Mouse (Mus musculus): ENCODE results near the gene Ncapd2. TPM values are rescaled to one million over a fixed set of nuclear protein-coding genes. Genes with fewer than 3 reads are reported as not detected.

Ncapd2 gene
- polyA plus RNA-seq, 1 experiment from 2014 or later, result 90.3 TPM

DNA sequence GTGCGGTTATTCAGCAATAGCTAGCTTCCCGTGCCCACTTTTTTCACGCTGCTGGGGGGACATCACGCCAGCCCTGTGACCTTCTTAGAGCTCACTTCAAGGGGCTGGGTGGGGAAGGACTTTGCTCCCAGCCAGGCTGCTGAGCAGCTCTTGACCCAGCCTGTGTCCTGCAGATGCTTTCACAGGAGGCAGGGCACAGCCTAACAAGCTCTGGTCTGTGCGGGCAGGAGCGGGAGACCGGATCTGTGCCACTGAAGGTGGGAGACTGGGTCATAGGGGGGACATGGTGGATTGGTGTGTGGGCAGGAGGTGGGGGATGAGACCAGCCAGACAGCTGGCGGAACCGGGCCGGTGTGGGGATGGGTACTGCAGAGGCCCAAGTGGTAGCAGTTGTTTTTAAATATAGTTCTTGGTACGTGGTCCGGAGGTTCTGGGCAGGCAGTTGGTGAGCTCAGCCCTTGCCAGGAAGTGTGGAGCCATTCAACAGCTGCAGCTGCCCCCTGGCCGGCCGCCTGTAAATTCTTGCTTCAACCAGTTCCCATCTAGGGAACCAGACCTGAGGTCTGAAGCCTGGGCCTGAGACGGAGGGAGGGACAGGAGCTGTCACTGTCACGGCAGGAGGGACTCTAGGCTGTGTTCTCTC lies 42.5 kb downstream of the Ncapd2 start:
- H3K4me3 ChIP-seq (replicated peaks; ENCODE audit: low read length), result no peak overlapping the region
- no peak overlapping the region; the same call in 1 of the 2 replicates for H3K27ac ChIP-seq (ENCODE audit: low read length)
- H3K4me1 ChIP-seq (ENCODE audit: control insufficient read depth, insufficient read depth, low read length), result peaks cover 18% of the 10 kb centered on the region
- H3K9ac ChIP-seq (ENCODE audit: low read length), result peak overlapping the region; percentile 43
- 73% methylated on average over 16 of the region's 16 CpGs for WGBS
- 0 out of 2 replicates have a peak, but pooled peaks cover 3% of the 10 kb centered on the region for H3K36me3 ChIP-seq (ENCODE audit: control insufficient read depth, insufficient read depth, low read length)
- no peak overlapping the region for H3K4me2 ChIP-seq (ENCODE audit: low read depth, low read length)
- ATAC-seq (ENCODE audit: insufficient read depth, low FRiP score), result no peak
- no peaks in the 10 kb centered on the region for H3K9me3 ChIP-seq (replicated peaks; ENCODE audit: control insufficient read depth, low read length)
- no peaks in the 10 kb centered on the region for H3K27me3 ChIP-seq (ENCODE audit: control insufficient read depth, insufficient read depth, low read length)

DNA sequence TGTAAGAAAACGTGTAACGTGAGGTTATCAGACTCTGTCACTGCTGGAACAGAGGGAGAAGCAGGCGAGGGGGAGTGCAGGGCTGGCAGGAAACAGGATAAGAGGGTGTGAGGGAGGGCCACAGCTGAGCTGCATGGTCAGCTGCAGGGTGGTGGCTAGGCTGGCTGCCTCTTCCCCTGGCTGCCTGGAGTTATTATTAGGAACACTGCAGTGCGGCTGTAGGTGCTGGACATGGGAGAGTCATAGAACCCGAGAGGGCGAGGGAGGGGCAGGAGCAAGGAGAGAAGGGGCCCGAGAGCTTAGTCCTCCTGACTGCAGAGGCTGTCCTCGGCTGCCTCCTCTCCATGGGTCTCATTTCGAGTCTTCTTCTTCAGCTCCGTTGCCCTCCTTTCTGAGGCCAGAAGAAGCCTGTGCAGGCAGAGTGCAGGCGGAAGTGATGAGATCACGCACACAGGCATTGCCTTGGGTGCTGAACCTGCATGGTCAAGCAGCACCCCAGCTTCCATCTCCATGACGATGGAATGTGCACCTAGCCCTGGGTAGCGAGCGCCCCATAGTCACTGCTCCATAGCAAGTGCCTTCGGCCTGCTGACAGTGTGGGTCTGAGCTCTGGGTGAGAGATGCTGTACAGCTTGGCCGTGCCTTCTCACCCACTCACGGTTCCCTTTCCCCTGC lies 43.1 kb downstream of the Ncapd2 start:
- WGBS, result 55% methylated on average over 18 of the region's 18 CpGs
- peaks cover 18% of the 10 kb centered on the region for H3K4me1 ChIP-seq (ENCODE audit: control insufficient read depth, insufficient read depth, low read length)
- peak overlapping the region; percentile 43; the same call in 1 of the 2 replicates for H3K9ac ChIP-seq (ENCODE audit: low read length)
- no peak for ATAC-seq (ENCODE audit: insufficient read depth, low FRiP score)
- H3K27ac ChIP-seq (ENCODE audit: low read length), result peak overlapping the region; percentile 28; the same call in 1 of the 2 replicates
- H3K4me3 ChIP-seq (replicated peaks; ENCODE audit: low read length), result no peak overlapping the region
- no peak overlapping the region for H3K4me2 ChIP-seq (ENCODE audit: low read depth, low read length)
- H3K27me3 ChIP-seq (ENCODE audit: control insufficient read depth, insufficient read depth, low read length), result no peaks in the 10 kb centered on the region
- H3K36me3 ChIP-seq (ENCODE audit: control insufficient read depth, insufficient read depth, low read length), result 0 out of 2 replicates have a peak, but pooled peaks cover 3% of the 10 kb centered on the region
- no peaks in the 10 kb centered on the region for H3K9me3 ChIP-seq (replicated peaks; ENCODE audit: control insufficient read depth, low read length)

DNA sequence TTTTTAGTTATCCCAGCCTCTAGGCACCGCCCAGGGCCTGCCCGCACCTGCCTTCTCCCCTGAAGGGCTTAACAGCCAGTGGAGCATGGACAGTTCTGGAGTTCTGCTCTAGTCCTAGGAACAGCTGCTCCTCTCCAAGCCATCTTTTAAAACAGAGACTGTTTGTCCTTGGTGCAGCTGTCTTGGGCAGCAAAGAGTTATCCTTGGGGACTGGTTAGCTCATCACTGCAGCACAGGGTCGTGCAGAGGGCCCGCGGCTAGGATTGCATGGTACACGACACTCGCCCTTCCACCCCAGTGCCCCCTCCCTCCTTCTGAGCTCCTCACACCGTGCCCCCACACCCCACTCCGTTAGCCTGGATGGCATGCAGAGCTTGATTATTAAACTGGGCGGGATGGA lies 44.2 kb downstream of the Ncapd2 start:
- 57% methylated on average over 10 of the region's 10 CpGs for WGBS
- H3K9ac ChIP-seq (ENCODE audit: low read length), result peak overlapping the region; percentile 32; the same call in 1 of the 2 replicates
- no peak for ATAC-seq (ENCODE audit: insufficient read depth, low FRiP score)
- peaks cover 18% of the 10 kb centered on the region for H3K4me1 ChIP-seq (ENCODE audit: control insufficient read depth, insufficient read depth, low read length)
- H3K27ac ChIP-seq (ENCODE audit: low read length), result no peak overlapping the region
- H3K4me3 ChIP-seq (replicated peaks; ENCODE audit: low read length), result no peak overlapping the region
- H3K27me3 ChIP-seq (ENCODE audit: control insufficient read depth, insufficient read depth, low read length), result no peaks in the 10 kb centered on the region
- H3K9me3 ChIP-seq (replicated peaks; ENCODE audit: control insufficient read depth, low read length), result no peaks in the 10 kb centered on the region
- H3K36me3 ChIP-seq (ENCODE audit: control insufficient read depth, insufficient read depth, low read length), result peaks cover 5% of the 10 kb centered on the region; the same call in 1 of the 2 replicates
- peak overlapping the region; percentile 77 for H3K4me2 ChIP-seq (ENCODE audit: low read depth, low read length)

DNA sequence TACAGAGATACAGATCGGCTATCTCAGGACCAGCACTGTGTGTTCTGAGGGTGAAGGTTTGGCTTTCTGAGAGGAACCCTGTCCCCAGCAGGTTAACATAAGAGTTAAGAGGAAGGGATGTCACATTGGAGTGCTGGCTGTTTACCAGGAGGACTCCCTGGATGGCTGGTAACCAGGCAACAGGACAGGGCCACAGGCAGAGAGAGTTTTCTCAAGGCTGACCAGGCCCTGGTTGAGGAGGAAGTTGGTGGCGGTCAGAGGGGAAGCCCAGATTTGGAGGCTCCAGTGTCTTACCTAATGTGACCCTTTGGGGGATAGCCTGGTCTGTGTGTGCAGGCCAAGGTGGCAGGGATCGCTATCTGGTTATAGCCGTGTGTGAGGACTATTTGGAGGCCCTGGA lies 44.7 kb downstream of the Ncapd2 start:
- Histone ChIP-seq H3K27me3 (ENCODE audit: control insufficient read depth, insufficient read depth, low read length) (no peaks in the 10 kb centered on the region), H3K4me3 (replicated peaks; ENCODE audit: low read length) (no peak overlapping the region; the same call in 1 of the 2 replicates), H3K4me1 (ENCODE audit: control insufficient read depth, insufficient read depth, low read length) (peaks cover 18% of the 10 kb centered on the region), H3K4me2 (ENCODE audit: low read depth, low read length) (peak overlapping the region; percentile 77), H3K36me3 (ENCODE audit: control insufficient read depth, insufficient read depth, low read length) (peaks cover 9% of the 10 kb centered on the region; the same call in 1 of the 2 replicates), H3K9me3 (replicated peaks; ENCODE audit: control insufficient read depth, low read length) (no peaks in the 10 kb centered on the region), H3K9ac (ENCODE audit: low read length) (peak overlapping the region; percentile 32; the same call in 1 of the 2 replicates), H3K27ac (ENCODE audit: low read length) (no peak overlapping the region; the same call in 1 of the 2 replicates)
- WGBS, result 75% methylated on average over 4 of the region's 4 CpGs
- no peak for ATAC-seq (ENCODE audit: insufficient read depth, low FRiP score)

DNA sequence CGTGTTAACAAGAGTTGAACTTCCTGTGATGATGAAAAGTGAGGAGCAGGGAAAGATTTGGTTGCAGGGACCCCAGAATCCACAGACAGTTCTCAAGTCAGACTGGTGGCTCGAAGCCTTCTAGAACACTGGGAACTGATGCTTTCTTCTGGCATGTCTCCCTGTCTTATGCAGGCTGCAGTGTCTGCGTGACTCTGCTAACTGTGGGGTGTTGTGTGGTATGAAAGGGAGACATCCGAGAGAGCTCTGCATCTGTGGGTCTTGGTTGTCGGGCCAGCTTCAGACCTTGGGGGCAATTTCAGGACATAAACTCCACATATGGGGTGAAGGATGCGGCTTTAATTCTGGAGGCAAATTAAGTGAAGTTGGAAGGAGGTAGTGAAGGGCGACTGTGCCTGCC lies 45.4 kb downstream of the Ncapd2 start:
- peaks cover 16% of the 10 kb centered on the region; the same call in 1 of the 2 replicates for H3K36me3 ChIP-seq (ENCODE audit: control insufficient read depth, insufficient read depth, low read length)
- H3K9ac ChIP-seq (ENCODE audit: low read length), result peak overlapping the region; percentile 76
- no peak for ATAC-seq (ENCODE audit: insufficient read depth, low FRiP score)
- no peaks in the 10 kb centered on the region for H3K9me3 ChIP-seq (replicated peaks; ENCODE audit: control insufficient read depth, low read length)
- peak overlapping the region; percentile 77 for H3K4me2 ChIP-seq (ENCODE audit: low read depth, low read length)
- no peaks in the 10 kb centered on the region for H3K27me3 ChIP-seq (ENCODE audit: control insufficient read depth, insufficient read depth, low read length)
- H3K27ac ChIP-seq (ENCODE audit: low read length), result no peak overlapping the region; the same call in 1 of the 2 replicates
- H3K4me3 ChIP-seq (replicated peaks; ENCODE audit: low read length), result peak overlapping the region; percentile 70
- 55% methylated on average over 7 of the region's 7 CpGs for WGBS
- peaks cover 18% of the 10 kb centered on the region for H3K4me1 ChIP-seq (ENCODE audit: control insufficient read depth, insufficient read depth, low read length)

DNA sequence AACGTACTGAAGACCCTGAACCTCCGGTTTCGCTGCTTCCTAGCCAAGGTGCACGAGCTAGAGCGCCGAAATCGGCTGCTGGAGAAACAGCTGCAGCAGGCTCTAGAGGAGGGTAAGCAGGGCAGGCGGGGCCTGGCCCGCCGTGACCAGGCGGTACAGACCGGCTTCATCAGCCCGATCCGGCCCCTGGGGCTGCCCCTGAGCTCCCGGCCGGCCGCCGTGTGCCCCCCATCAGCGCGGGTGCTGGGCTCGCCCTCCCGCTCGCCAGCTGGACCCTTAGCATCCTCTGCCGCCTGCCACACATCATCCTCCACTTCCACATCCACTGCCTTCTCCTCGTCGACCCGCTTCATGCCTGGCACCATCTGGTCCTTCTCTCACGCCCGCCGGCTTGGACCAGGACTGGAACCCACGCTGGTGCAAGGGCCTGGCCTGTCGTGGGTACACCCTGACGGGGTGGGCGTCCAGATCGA lies 46.0 kb downstream of the Ncapd2 start:
- Histone ChIP-seq H3K27me3 (ENCODE audit: control insufficient read depth, insufficient read depth, low read length) (no peaks in the 10 kb centered on the region), H3K4me1 (ENCODE audit: control insufficient read depth, insufficient read depth, low read length) (peaks cover 18% of the 10 kb centered on the region), H3K4me3 (replicated peaks; ENCODE audit: low read length) (peak overlapping the region; percentile 70), H3K9me3 (replicated peaks; ENCODE audit: control insufficient read depth, low read length) (no peaks in the 10 kb centered on the region), H3K4me2 (ENCODE audit: low read depth, low read length) (peak overlapping the region; percentile 77), H3K27ac (ENCODE audit: low read length) (peak overlapping the region; percentile 88), H3K9ac (ENCODE audit: low read length) (peak overlapping the region; percentile 76), H3K36me3 (ENCODE audit: control insufficient read depth, insufficient read depth, low read length) (peaks cover 17% of the 10 kb centered on the region; the same call in 1 of the 2 replicates)
- WGBS, result 5% methylated on average over 35 of the region's 35 CpGs
- peak; percentile 38 for ATAC-seq (ENCODE audit: insufficient read depth, low FRiP score)

DNA sequence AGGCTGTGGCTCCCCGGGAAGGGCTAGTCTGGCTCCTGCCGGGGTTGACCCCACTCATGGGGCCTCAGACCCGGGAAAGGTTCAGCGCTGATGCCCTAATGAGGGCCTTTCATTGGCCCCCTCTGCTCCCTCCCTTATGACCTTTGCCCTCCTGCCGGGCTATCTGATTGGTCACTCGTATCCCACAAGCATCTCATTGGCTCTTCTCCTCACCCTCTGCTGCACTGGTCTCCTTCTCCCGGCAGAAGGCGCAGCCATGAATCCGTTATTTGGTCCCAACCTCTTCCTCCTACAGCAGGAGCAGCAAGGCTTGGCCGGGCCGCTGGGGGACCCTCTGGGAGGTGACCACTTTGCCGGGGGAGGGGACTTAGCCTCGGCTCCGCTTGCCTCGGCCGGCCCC lies 46.5 kb downstream of the Ncapd2 start, which contains the start of gene Iffo1:
Gene Iffo1, plus strand, starts transcription at position 241 of the 400 bp plus-strand sequence.
- Histone ChIP-seq H3K36me3 (ENCODE audit: control insufficient read depth, insufficient read depth, low read length) (peaks cover 18% of the 10 kb centered on the region; the same call in 1 of the 2 replicates), H3K4me2 (ENCODE audit: low read depth, low read length) (peak within 1 kb of the TSS; percentile 77), H3K27ac (ENCODE audit: low read length) (peak within 1 kb of the TSS; percentile 88), H3K9me3 (replicated peaks; ENCODE audit: control insufficient read depth, low read length) (no peaks in the 10 kb centered on the region), H3K9ac (ENCODE audit: low read length) (peak within 1 kb of the TSS; percentile 76), H3K4me3 (replicated peaks; ENCODE audit: low read length) (peak within 1 kb of the TSS; percentile 70), H3K4me1 (ENCODE audit: control insufficient read depth, insufficient read depth, low read length) (peaks cover 18% of the 10 kb centered on the region), H3K27me3 (ENCODE audit: control insufficient read depth, insufficient read depth, low read length) (no peaks in the 10 kb centered on the region)
- 2% methylated on average over 16 of the region's 16 CpGs for WGBS
- ATAC-seq (ENCODE audit: insufficient read depth, low FRiP score), result peak; percentile 89

DNA sequence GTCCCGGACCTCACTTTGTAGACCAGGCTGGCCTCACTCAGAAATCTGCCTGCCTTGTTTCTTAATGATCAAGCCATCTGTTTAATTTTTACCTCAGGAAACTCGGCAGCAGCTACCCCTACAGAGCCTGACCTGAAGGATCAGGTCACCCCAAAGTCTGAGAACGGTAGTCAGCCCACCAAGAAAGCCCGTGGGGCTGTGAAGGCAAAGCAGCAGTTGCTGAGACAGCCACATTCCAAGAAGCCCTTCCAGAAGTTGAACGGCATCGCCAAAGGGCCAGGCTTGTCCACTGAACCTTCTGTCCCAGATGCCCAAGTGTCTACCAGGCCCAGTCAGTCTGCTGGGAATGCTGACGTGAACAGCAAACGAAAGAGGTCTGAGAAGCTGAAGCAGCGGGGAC lies 47.6 kb downstream of the Ncapd2 start:
- H3K4me1 ChIP-seq (ENCODE audit: control insufficient read depth, insufficient read depth, low read length), result peaks cover 16% of the 10 kb centered on the region
- WGBS, result 80% methylated on average over 9 of the region's 9 CpGs
- no peak for ATAC-seq (ENCODE audit: insufficient read depth, low FRiP score)
- H3K4me3 ChIP-seq (replicated peaks; ENCODE audit: low read length), result no peak overlapping the region
- no peaks in the 10 kb centered on the region for H3K9me3 ChIP-seq (replicated peaks; ENCODE audit: control insufficient read depth, low read length)
- no peaks in the 10 kb centered on the region for H3K27me3 ChIP-seq (ENCODE audit: control insufficient read depth, insufficient read depth, low read length)
- no peak overlapping the region for H3K4me2 ChIP-seq (ENCODE audit: low read depth, low read length)
- H3K36me3 ChIP-seq (ENCODE audit: control insufficient read depth, insufficient read depth, low read length), result peaks cover 28% of the 10 kb centered on the region
- no peak overlapping the region for H3K9ac ChIP-seq (ENCODE audit: low read length)
- no peak overlapping the region for H3K27ac ChIP-seq (ENCODE audit: low read length)

DNA sequence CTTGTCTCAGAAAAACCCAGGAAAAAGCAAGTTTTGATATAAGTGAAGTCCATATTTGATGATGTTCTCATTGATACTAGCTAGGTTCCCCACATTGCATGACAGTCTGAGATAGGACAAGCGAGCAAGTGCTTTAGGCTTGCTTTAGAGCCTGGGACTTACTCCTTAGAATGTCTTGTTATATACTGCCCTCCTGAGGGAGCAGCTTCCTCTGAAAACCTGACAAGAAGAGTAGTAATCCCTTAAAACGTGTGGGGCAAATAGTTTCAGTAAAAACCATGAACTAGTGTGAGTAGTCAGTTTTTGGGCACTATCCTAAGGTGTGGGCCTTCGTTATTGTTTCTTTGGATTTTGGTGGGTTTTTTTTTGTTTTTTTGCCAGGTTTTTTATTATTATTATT lies 48.4 kb downstream of the Ncapd2 start:
- Histone ChIP-seq H3K4me3 (replicated peaks; ENCODE audit: low read length) (no peak overlapping the region), H3K9ac (ENCODE audit: low read length) (no peak overlapping the region), H3K27ac (ENCODE audit: low read length) (no peak overlapping the region), H3K4me1 (ENCODE audit: control insufficient read depth, insufficient read depth, low read length) (peaks cover 16% of the 10 kb centered on the region), H3K9me3 (replicated peaks; ENCODE audit: control insufficient read depth, low read length) (no peaks in the 10 kb centered on the region), H3K36me3 (ENCODE audit: control insufficient read depth, insufficient read depth, low read length) (peaks cover 33% of the 10 kb centered on the region), H3K27me3 (ENCODE audit: control insufficient read depth, insufficient read depth, low read length) (no peaks in the 10 kb centered on the region), H3K4me2 (ENCODE audit: low read depth, low read length) (no peak overlapping the region)
- 72% methylated on average over 3 of the region's 3 CpGs for WGBS
- no peak for ATAC-seq (ENCODE audit: insufficient read depth, low FRiP score)

Measured in stomach, embryonic 16.5 days (tissue).